Comparison of ENCODE assay signal across 25 mouse cellular contexts in the genomic region with DNA sequence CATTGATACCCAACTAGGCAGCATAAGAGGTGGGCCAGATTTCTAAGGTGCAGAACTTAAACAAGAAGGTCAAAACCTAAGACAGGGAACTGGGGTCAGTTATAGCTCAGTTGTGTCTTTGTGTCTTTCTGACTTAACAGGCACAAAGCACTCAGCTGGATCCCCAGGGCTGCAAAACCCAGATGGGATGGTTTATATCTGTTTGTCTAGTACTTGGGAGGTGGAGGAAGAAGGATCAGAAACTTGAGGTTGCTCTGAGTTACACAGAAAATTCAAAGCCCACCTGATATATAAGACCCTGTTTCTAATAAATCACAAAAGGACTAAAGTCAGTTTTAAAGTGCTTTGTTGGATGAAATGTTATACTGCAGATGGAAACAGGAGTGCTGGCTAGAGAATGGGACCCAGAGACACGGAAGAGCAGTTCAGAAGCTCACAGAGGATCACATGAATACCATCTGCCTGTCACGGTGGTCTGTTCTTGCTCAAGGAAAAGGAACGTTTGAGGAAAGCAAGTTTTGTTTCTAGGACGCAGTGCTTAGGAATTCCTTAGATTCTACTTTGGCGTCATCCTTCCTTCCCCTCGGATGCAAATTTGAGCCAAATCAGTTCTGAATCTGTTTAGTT. TPM values are rescaled to one million over a fixed set of nuclear protein-coding genes. Genes with fewer than 3 reads are reported as not detected.
"Had no signal": no experiment of that assay in that cellular context is flagged by ENCODE, and none has a peak within 500 bp of the region (broad histone marks: within the 10 kb centered on the region; RNA-seq: fewer than 3 reads in every experiment).

No protein-coding gene starts in this region.

- H3K27ac ChIP-seq: layer of hippocampus, adult 2 months; limb, embryonic 10.5 days; limb, embryonic 13.5 days; liver, embryonic 12.5 days; liver, embryonic 15.5 days; lung, embryonic 15.5 days; midbrain, embryonic 10.5 days; midbrain, embryonic 13.5 days; neural tube, embryonic 13.5 days had no signal

- H3K9me3 ChIP-seq: limb, embryonic 10.5 days; limb, embryonic 13.5 days; liver, embryonic 12.5 days; liver, embryonic 15.5 days; lung, embryonic 15.5 days; megakaryocyte, embryonic 14.5 days; midbrain, embryonic 10.5 days; midbrain, embryonic 13.5 days; neural tube, embryonic 13.5 days had no signal

- H3K4me1 ChIP-seq: limb, embryonic 10.5 days; limb, embryonic 13.5 days; liver, embryonic 12.5 days; liver, embryonic 15.5 days; lung, embryonic 15.5 days; megakaryocyte, embryonic 14.5 days; midbrain, embryonic 10.5 days; midbrain, embryonic 13.5 days; neural tube, embryonic 13.5 days had no signal

- H3K4me3 ChIP-seq: layer of hippocampus, adult 2 months; limb, embryonic 10.5 days; limb, embryonic 13.5 days; liver, embryonic 12.5 days; liver, embryonic 15.5 days; lung, embryonic 15.5 days; megakaryocyte, embryonic 14.5 days; midbrain, embryonic 10.5 days; midbrain, embryonic 13.5 days; myocyte; neural tube, embryonic 13.5 days had no signal

- H3K27me3 ChIP-seq: limb, embryonic 13.5 days; liver, embryonic 12.5 days; liver, embryonic 15.5 days; lung, embryonic 15.5 days; megakaryocyte, embryonic 14.5 days; midbrain, embryonic 13.5 days; neural tube, embryonic 13.5 days had no signal

- DNase-seq: kidney, adult 11 months; kidney, adult 9 months; layer of hippocampus, adult 9-11 months; liver; lung, adult 18-20 months; lung, postnatal 10 days; lung, postnatal 36 days; retina, postnatal 1 day; right cerebral cortex, postnatal 25 days; spleen, adult 18-20 months; thymus, adult 2 months; thymus, postnatal 14 days; thymus, postnatal 4 days had no signal

- ATAC-seq: liver, embryonic 12.5 days; midbrain, embryonic 13.5 days; midbrain, embryonic 16.5 days had no signal

- H3K4me2 ChIP-seq: limb, embryonic 13.5 days; liver, embryonic 12.5 days; liver, embryonic 15.5 days; lung, embryonic 15.5 days; midbrain, embryonic 13.5 days; neural tube, embryonic 13.5 days had no signal

- H3K36me3 ChIP-seq: limb, embryonic 10.5 days; limb, embryonic 13.5 days; liver, embryonic 12.5 days; liver, embryonic 15.5 days; lung, embryonic 15.5 days; midbrain, embryonic 10.5 days; midbrain, embryonic 13.5 days; neural tube, embryonic 13.5 days had no signal

- H3K9ac ChIP-seq: limb, embryonic 13.5 days; liver, embryonic 12.5 days; liver, embryonic 15.5 days; lung, embryonic 15.5 days; midbrain, embryonic 13.5 days; neural tube, embryonic 13.5 days had no signal

RNA-seq across cellular contexts. Expression of gene Pde3a, which starts 16.2 kb away (rescaled TPM):
- polyA plus RNA-seq: myocyte had no signal
